Mouse (Mus musculus) embryonic facial prominence, embryonic 11.5 days (tissue): ENCODE measurements around the gene Tmem259. TPM values are rescaled to one million over a fixed set of nuclear protein-coding genes. Genes with fewer than 3 reads are reported as not detected.

Experiments used
- ATAC-seq: fragments of 200-750 bp; cut with Nextera tagmentation; replicated peaks from 2 replicates; pipeline ENCODE4 v1.8.0; 2017; ENCODE audit warnings: low read depth; ENCODE audit not compliant: insufficient number of reproducible peaks, low FRiP score, low TSS enrichment
- DNase-seq: peaks from one replicate; pipeline ENCODE4 v3.0.0-alpha.2; 2015; ENCODE audit warnings: low spot score
- H3K27ac ChIP-seq: fragments of 300-500 bp; sonication (generic); replicated peaks from 2 replicates; pipeline ENCODE4 v1.5.1; 2014; ENCODE audit warnings: mild to moderate bottlenecking, low read depth, low read length, control low read depth
- H3K27me3 ChIP-seq: fragments of 300-500 bp; sonication (generic); 2 replicates; pipeline ENCODE4 v1.6.1; 2014; ENCODE audit warnings: mild to moderate bottlenecking, low read length, moderate library complexity, mixed read lengths; ENCODE audit not compliant: control insufficient read depth, insufficient read depth
- H3K36me3 ChIP-seq: fragments of 300-500 bp; sonication (generic); replicated peaks from 2 replicates; pipeline ENCODE4 v1.6.1; 2014; ENCODE audit warnings: low read depth, mild to moderate bottlenecking, low read length, moderate library complexity, mixed read lengths; ENCODE audit not compliant: control insufficient read depth, insufficient read depth
- H3K4me1 ChIP-seq: fragments of 300-500 bp; sonication (generic); 2 replicates; pipeline ENCODE4 v1.6.1; 2014; ENCODE audit warnings: low read length, mixed read lengths; ENCODE audit not compliant: control insufficient read depth, insufficient read depth
- H3K4me2 ChIP-seq: fragments of 300-500 bp; sonication (generic); 2 replicates; pipeline ENCODE4 v1.6.1; 2014; ENCODE audit warnings: low read depth, mild to moderate bottlenecking, control low read depth, low read length, moderate library complexity
- H3K4me3 ChIP-seq: fragments of 300-500 bp; sonication (generic); 2 replicates; pipeline ENCODE4 v1.5.1; 2014; ENCODE audit warnings: low read depth, low read length, control low read depth
- H3K9ac ChIP-seq: fragments of 300-500 bp; sonication (generic); replicated peaks from 2 replicates; pipeline ENCODE4 v1.6.1; 2014; ENCODE audit warnings: mild to moderate bottlenecking, control low read depth, low read length
- H3K9me3 ChIP-seq: fragments of 300-500 bp; sonication (generic); replicated peaks from 2 replicates; pipeline ENCODE4 v1.6.1; 2016; ENCODE audit warnings: mild to moderate bottlenecking, low read length, inconsistent platforms, mixed read lengths; ENCODE audit not compliant: control insufficient read depth
- WGBS: fragments of 180-500 bp; shearing (Covaris S2); extraction: QIAGEN DNeasy Blood & Tissue Kit; methylation state at CpG from one replicate; pipeline ENCODE4 v1.1.7; 2014; 5-methylcytosine and 5-hydroxymethylcytosine counted together
- polyA plus RNA-seq: library from polyadenylated mRNA; unstranded; fragments of >200 nt; fragmentation: Nextera tagmentation; extraction: Ambion mirVana; gene quantifications from 2 replicates; pipeline ENCODE4 v1.2.1, GENCODE M21; 2014

Gene Tmem259
- polyA plus RNA-seq, 1 experiment from 2014 or later, result 13.4 TPM

GRCm38 (mm10) chr10:79997819-79998218 is 13.7 kb upstream of the Tmem259 start:
- Histone ChIP-seq H3K27me3 (peaks cover 14% of the 10 kb centered on the region), H3K36me3 (peaks cover 6% of the 10 kb centered on the region; the same call in 1 of the 2 replicates), H3K4me2 (peak overlapping the region; percentile 41), H3K4me1 (no peaks in the 10 kb centered on the region; the same call in 1 of the 2 replicates), H3K9ac (peak overlapping the region; percentile 0; the same call in 1 of the 2 replicates), H3K9me3 (no peaks in the 10 kb centered on the region), H3K27ac (no peak overlapping the region), H3K4me3 (peak overlapping the region; percentile 45)
- no peak for ATAC-seq
- 4% methylated on average over 15 of the region's 15 CpGs for WGBS
- DNase-seq, result no peak

DNA sequence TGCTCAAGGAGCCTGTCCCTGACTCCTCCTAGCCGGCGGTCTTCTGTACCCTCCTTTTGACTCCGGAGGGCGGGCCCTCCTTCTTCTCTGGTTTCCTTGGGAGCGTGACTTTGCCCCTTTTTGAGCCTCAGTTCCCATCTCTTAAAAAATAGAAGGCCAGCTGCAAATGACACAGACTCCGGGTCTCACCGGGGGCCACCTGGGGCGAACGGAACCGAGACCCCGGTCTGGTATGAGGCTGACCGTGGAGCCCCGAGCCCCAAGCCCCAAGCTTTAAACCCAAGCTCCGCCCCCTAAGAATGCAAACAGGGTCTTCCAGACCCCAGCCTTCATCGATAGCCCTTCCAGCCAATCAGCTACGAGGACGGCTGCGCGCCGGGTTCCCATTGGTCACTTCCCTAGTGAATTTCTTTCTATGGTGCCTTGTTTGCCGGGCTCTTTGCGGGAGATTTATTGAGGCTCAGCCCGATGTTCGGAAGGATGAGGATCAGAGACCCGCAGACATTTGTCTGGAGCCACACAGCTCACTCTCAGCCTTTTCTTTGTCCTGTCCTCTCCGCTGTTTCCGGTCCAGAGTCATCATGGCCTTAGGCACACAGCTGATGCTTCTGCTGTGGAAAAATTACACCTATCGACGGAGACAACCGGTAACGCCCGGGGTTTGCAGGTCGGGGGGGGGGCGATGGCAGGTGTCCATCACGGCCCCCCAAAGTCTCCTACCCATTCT is 13.1 kb upstream of the Tmem259 start:
- no peaks in the 10 kb centered on the region for H3K9me3 ChIP-seq
- H3K9ac ChIP-seq, result no peak overlapping the region
- peak overlapping the region; percentile 41 for H3K4me2 ChIP-seq
- H3K27ac ChIP-seq, result no peak overlapping the region; the same call in 1 of the 2 replicates
- WGBS, result under 1% methylated on average over 35 of the region's 35 CpGs
- peak; percentile 46 for ATAC-seq
- DNase-seq, result peak; percentile 95
- peaks cover 8% of the 10 kb centered on the region; the same call in 1 of the 2 replicates for H3K36me3 ChIP-seq
- no peaks in the 10 kb centered on the region for H3K4me1 ChIP-seq
- H3K27me3 ChIP-seq, result peaks cover 8% of the 10 kb centered on the region; the same call in 1 of the 2 replicates
- H3K4me3 ChIP-seq, result peak overlapping the region; percentile 45

- peak; percentile 100 for DNase-seq
- Histone ChIP-seq H3K27ac (no peak within 1 kb of the TSS; the same call in 1 of the 2 replicates), H3K9me3 (no peaks in the 10 kb centered on the region), H3K9ac (peak within 1 kb of the TSS; percentile 54), H3K4me2 (peak within 1 kb of the TSS; percentile 41), H3K4me1 (no peaks in the 10 kb centered on the region), H3K36me3 (peaks cover 13% of the 10 kb centered on the region; the same call in 1 of the 2 replicates), H3K27me3 (peaks cover 3% of the 10 kb centered on the region; the same call in 1 of the 2 replicates), H3K4me3 (peak within 1 kb of the TSS; percentile 45)
- under 1% methylated on average over 31 of the region's 34 CpGs for WGBS
- peak; percentile 80 for ATAC-seq
Observed at GRCm38 (mm10) chr10:79996272-79997033, 12.3 kb upstream of the Tmem259 start, which contains the start of gene Abca7. Gene Abca7 (plus strand): TSS chr10:79996494.

GRCm38 (mm10) chr10:79995636-79996035 is 11.5 kb upstream of the Tmem259 start:
- DNase-seq (no peak), ATAC-seq (no peak)
- H3K9me3 ChIP-seq, result no peaks in the 10 kb centered on the region
- peaks cover 3% of the 10 kb centered on the region; the same call in 1 of the 2 replicates for H3K27me3 ChIP-seq
- peaks cover 13% of the 10 kb centered on the region; the same call in 1 of the 2 replicates for H3K36me3 ChIP-seq
- WGBS, result 83% methylated on average over 1 of the region's 1 CpGs
- H3K27ac ChIP-seq, result no peak overlapping the region
- no peak overlapping the region for H3K4me3 ChIP-seq
- H3K4me1 ChIP-seq, result no peaks in the 10 kb centered on the region
- H3K9ac ChIP-seq, result no peak overlapping the region
- no peak overlapping the region for H3K4me2 ChIP-seq

DNA sequence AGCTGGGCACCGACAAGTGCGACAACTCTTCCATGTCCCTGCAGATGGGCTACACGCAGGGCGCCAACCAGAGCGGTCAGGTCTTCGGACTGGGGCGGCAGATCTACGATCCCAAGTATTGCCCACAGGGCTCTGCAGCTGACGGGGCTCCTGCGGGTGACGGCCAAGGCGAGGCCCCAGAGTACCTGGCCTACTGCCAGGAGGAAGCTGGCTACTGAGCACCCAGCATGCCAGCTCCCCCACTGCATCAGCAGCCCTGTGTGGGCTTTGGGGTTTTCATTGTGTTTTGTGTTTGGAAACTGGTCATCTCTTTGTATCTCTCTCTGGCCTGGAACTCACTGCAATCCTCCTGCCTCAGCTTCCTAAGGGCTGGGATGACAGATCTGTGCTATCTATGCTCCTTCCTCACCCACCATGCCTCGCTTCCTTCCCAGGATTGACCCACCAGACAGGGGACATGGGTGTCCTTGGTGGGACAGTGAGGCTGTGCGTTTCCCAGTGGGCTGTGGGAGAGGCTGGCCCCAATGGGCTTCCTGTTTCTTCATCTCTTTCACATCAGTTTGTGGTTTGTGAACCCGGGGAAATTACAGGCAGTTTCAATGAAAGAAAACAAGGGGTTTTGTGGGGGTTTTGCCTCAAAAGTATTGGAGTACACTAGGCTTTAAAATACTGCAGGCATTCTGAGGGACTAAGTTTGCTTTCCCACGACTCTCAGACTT is 10.4 kb upstream of the Tmem259 start:
- no peak for DNase-seq
- H3K36me3 ChIP-seq, result peaks cover 13% of the 10 kb centered on the region; the same call in 1 of the 2 replicates
- 90% methylated on average over 16 of the region's 16 CpGs for WGBS

DNA sequence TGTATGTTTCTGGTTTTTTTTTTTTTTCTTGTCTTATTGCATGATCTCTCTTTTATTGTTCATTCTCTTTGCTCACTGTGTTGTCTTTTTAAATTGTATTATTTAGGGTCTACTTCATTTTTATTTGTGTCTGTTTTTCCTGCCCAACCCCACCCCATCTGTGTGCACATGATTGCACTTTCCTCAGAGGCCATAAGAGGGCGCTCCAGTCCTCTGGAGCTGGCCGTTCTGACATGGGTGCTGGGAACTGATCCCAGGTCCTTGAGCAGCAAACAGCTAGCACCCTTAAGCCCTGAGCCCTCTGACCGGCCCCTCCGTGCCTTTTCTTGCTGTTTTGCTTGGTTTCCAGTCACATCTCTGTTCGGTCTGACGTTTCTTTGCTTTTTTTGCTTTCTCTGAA is 7.4 kb upstream of the Tmem259 start:
- H3K36me3 ChIP-seq, result peaks cover 13% of the 10 kb centered on the region; the same call in 1 of the 2 replicates
- H3K4me2 ChIP-seq, result no peak overlapping the region
- no peak overlapping the region for H3K9ac ChIP-seq
- no peak overlapping the region for H3K4me3 ChIP-seq
- H3K27ac ChIP-seq, result no peak overlapping the region
- H3K9me3 ChIP-seq, result no peaks in the 10 kb centered on the region
- ATAC-seq (no peak), DNase-seq (no peak)
- no peaks in the 10 kb centered on the region for H3K27me3 ChIP-seq
- peaks cover 3% of the 10 kb centered on the region for H3K4me1 ChIP-seq
- 91% methylated on average over 6 of the region's 6 CpGs for WGBS

More for the DNA sequence above, 10.4 kb upstream of the Tmem259 start:
- H3K9ac ChIP-seq, result no peak overlapping the region
- no peaks in the 10 kb centered on the region for H3K9me3 ChIP-seq
- H3K27ac ChIP-seq, result no peak overlapping the region
- no peak for ATAC-seq
- H3K4me3 ChIP-seq, result no peak overlapping the region
- peaks cover 3% of the 10 kb centered on the region; the same call in 1 of the 2 replicates for H3K27me3 ChIP-seq
- no peak overlapping the region for H3K4me2 ChIP-seq
- no peaks in the 10 kb centered on the region for H3K4me1 ChIP-seq

GRCm38 (mm10) chr10:79991099-79991498 is 7.0 kb upstream of the Tmem259 start:
- no peak overlapping the region for H3K9ac ChIP-seq
- DNase-seq (no peak), ATAC-seq (no peak)
- no peaks in the 10 kb centered on the region for H3K9me3 ChIP-seq
- no peak overlapping the region for H3K27ac ChIP-seq
- peaks cover 13% of the 10 kb centered on the region; the same call in 1 of the 2 replicates for H3K36me3 ChIP-seq
- WGBS, result 60% methylated on average over 12 of the region's 12 CpGs
- no peak overlapping the region for H3K4me2 ChIP-seq
- H3K4me1 ChIP-seq, result peaks cover 3% of the 10 kb centered on the region
- no peaks in the 10 kb centered on the region for H3K27me3 ChIP-seq
- H3K4me3 ChIP-seq, result no peak overlapping the region
